Mouse (Mus musculus): Measurements from ENCODE around the gene Smarcd1. TPM values are rescaled to one million over a fixed set of nuclear protein-coding genes. Genes with fewer than 3 reads are reported as not detected.

Gene Smarcd1
- polyA plus RNA-seq, 1 experiment from 2014 or later = 141 TPM

- H3K27ac ChIP-seq (replicated peaks) = peak within 1 kb of the TSS; percentile 96
- H3K36me3 ChIP-seq = peaks cover 60% of the 10 kb centered on the region
- peak within 1 kb of the TSS; percentile 97 for H3K9ac ChIP-seq (replicated peaks)
- H3K4me1 ChIP-seq = peaks cover 33% of the 10 kb centered on the region
- peak within 1 kb of the TSS; percentile 91 for H3K4me2 ChIP-seq (replicated peaks)
- no peaks in the 10 kb centered on the region for H3K27me3 ChIP-seq
- H3K9me3 ChIP-seq = no peaks in the 10 kb centered on the region
- 62% methylated on average over 11 of the region's 11 CpGs for WGBS
- ATAC-seq (ENCODE audit: low FRiP score, low read depth) = no peak
- H3K4me3 ChIP-seq = peak within 1 kb of the TSS; percentile 85
Observed at GRCm38 (mm10) chr15:99705440-99706048, 3.6 kb downstream of the Smarcd1 start, which contains the start of gene Gm17349. Gene Gm17349 (minus strand): TSS chr15:99705490.

- Histone ChIP-seq H3K27me3 (no peaks in the 10 kb centered on the region), H3K36me3 (peaks cover 86% of the 10 kb centered on the region), H3K9ac (replicated peaks) (no peak overlapping the region), H3K4me1 (peaks cover 19% of the 10 kb centered on the region), H3K4me2 (replicated peaks) (no peak overlapping the region), H3K9me3 (no peaks in the 10 kb centered on the region), H3K27ac (replicated peaks) (no peak overlapping the region), H3K4me3 (no peak overlapping the region)
- WGBS = 97% methylated on average over 13 of the region's 13 CpGs
- no peak for ATAC-seq (ENCODE audit: low FRiP score, low read depth)
Observed at GRCm38 (mm10) chr15:99708176-99708575, 6.2 kb downstream of the Smarcd1 start.

GRCm38 (mm10) chr15:99710221-99711190 lies 8.6 kb downstream of the Smarcd1 start:
- H3K9ac ChIP-seq (replicated peaks) = no peak overlapping the region
- H3K9me3 ChIP-seq = no peaks in the 10 kb centered on the region
- H3K4me3 ChIP-seq = no peak overlapping the region
- no peak overlapping the region for H3K27ac ChIP-seq (replicated peaks)
- H3K36me3 ChIP-seq = peaks cover 92% of the 10 kb centered on the region
- H3K4me1 ChIP-seq = peaks cover 3% of the 10 kb centered on the region
- WGBS = 90% methylated on average over 10 of the region's 10 CpGs
- ATAC-seq (ENCODE audit: low FRiP score, low read depth) = no peak
- H3K27me3 ChIP-seq = no peaks in the 10 kb centered on the region
- no peak overlapping the region for H3K4me2 ChIP-seq (replicated peaks)

- no peak overlapping the region for H3K9ac ChIP-seq (replicated peaks)
- H3K36me3 ChIP-seq = peaks cover 93% of the 10 kb centered on the region
- peaks cover 13% of the 10 kb centered on the region for H3K4me1 ChIP-seq
- no peak overlapping the region for H3K4me3 ChIP-seq
- H3K9me3 ChIP-seq = no peaks in the 10 kb centered on the region
- no peak overlapping the region for H3K27ac ChIP-seq (replicated peaks)
- 86% methylated on average over 3 of the region's 3 CpGs for WGBS
- no peak for ATAC-seq (ENCODE audit: low FRiP score, low read depth)
- no peaks in the 10 kb centered on the region for H3K27me3 ChIP-seq
- H3K4me2 ChIP-seq (replicated peaks) = no peak overlapping the region
Observed at GRCm38 (mm10) chr15:99711491-99711890, 9.6 kb downstream of the Smarcd1 start.

- H3K27ac ChIP-seq (replicated peaks) = peak overlapping the region; percentile 50
- WGBS = 69% methylated on average over 13 of the region's 13 CpGs
- no peak; the same call in 1 of the 2 replicates for ATAC-seq (ENCODE audit: low FRiP score, low read depth)
Observed at GRCm38 (mm10) chr15:99712666-99713559, 11.0 kb downstream of the Smarcd1 start.

GRCm38 (mm10) chr15:99713569-99713968 lies 11.6 kb downstream of the Smarcd1 start:
- 71% methylated on average over 3 of the region's 3 CpGs for WGBS
- no peaks in the 10 kb centered on the region for H3K27me3 ChIP-seq
- peak overlapping the region; percentile 50 for H3K27ac ChIP-seq (replicated peaks)
- H3K4me1 ChIP-seq = peaks cover 17% of the 10 kb centered on the region
- H3K9me3 ChIP-seq = no peaks in the 10 kb centered on the region
- H3K36me3 ChIP-seq = peaks cover 88% of the 10 kb centered on the region
- no peak for ATAC-seq (ENCODE audit: low FRiP score, low read depth)
- no peak overlapping the region for H3K4me2 ChIP-seq (replicated peaks)
- no peak overlapping the region for H3K4me3 ChIP-seq
- no peak overlapping the region for H3K9ac ChIP-seq (replicated peaks)

More at GRCm38 (mm10) chr15:99712666-99713559, 11.0 kb downstream of the Smarcd1 start:
- Histone ChIP-seq H3K4me3 (no peak overlapping the region), H3K27me3 (no peaks in the 10 kb centered on the region), H3K36me3 (peaks cover 88% of the 10 kb centered on the region), H3K4me1 (peaks cover 17% of the 10 kb centered on the region), H3K9me3 (no peaks in the 10 kb centered on the region), H3K9ac (replicated peaks) (no peak overlapping the region), H3K4me2 (replicated peaks) (no peak overlapping the region)

GRCm38 (mm10) chr15:99714206-99714605 lies 12.3 kb downstream of the Smarcd1 start:
- H3K27ac ChIP-seq (replicated peaks) = peak overlapping the region; percentile 50; the same call in 1 of the 2 replicates
- no peak overlapping the region for H3K9ac ChIP-seq (replicated peaks)
- H3K4me3 ChIP-seq = no peak overlapping the region
- H3K36me3 ChIP-seq = peaks cover 87% of the 10 kb centered on the region
- no peak overlapping the region for H3K4me2 ChIP-seq (replicated peaks)
- no peak for ATAC-seq (ENCODE audit: low FRiP score, low read depth)
- WGBS = 73% methylated on average over 4 of the region's 4 CpGs
- H3K9me3 ChIP-seq = no peaks in the 10 kb centered on the region
- H3K4me1 ChIP-seq = peaks cover 17% of the 10 kb centered on the region
- no peaks in the 10 kb centered on the region for H3K27me3 ChIP-seq

- 42% methylated on average over 7 of the region's 7 CpGs for WGBS
- Histone ChIP-seq H3K36me3 (peaks cover 82% of the 10 kb centered on the region), H3K27ac (replicated peaks) (peak overlapping the region; percentile 50; the same call in 1 of the 2 replicates)
Observed at GRCm38 (mm10) chr15:99714858-99715257, 12.9 kb downstream of the Smarcd1 start.

GRCm38 (mm10) chr15:99715361-99715865 lies 13.5 kb downstream of the Smarcd1 start:
- no peak for ATAC-seq (ENCODE audit: low FRiP score, low read depth)
- no peak overlapping the region for H3K9ac ChIP-seq (replicated peaks)

More at GRCm38 (mm10) chr15:99714858-99715257, 12.9 kb downstream of the Smarcd1 start:
- peaks cover 17% of the 10 kb centered on the region for H3K4me1 ChIP-seq
- no peak overlapping the region for H3K4me3 ChIP-seq
- H3K27me3 ChIP-seq = no peaks in the 10 kb centered on the region
- H3K9me3 ChIP-seq = no peaks in the 10 kb centered on the region
- H3K9ac ChIP-seq (replicated peaks) = no peak overlapping the region
- ATAC-seq (ENCODE audit: low FRiP score, low read depth) = peak; percentile 45; the same call in 1 of the 2 replicates
- H3K4me2 ChIP-seq (replicated peaks) = no peak overlapping the region

GRCm38 (mm10) chr15:99715982-99716746 lies 14.2 kb downstream of the Smarcd1 start:
- peaks cover 17% of the 10 kb centered on the region for H3K4me1 ChIP-seq
- no peak overlapping the region for H3K4me3 ChIP-seq
- no peak overlapping the region for H3K9ac ChIP-seq (replicated peaks)
- no peak overlapping the region for H3K4me2 ChIP-seq (replicated peaks)
- H3K36me3 ChIP-seq = peaks cover 77% of the 10 kb centered on the region
- WGBS = 80% methylated on average over 11 of the region's 11 CpGs
- ATAC-seq (ENCODE audit: low FRiP score, low read depth) = no peak
- H3K9me3 ChIP-seq = no peaks in the 10 kb centered on the region
- peak overlapping the region; percentile 40; the same call in 1 of the 2 replicates for H3K27ac ChIP-seq (replicated peaks)
- no peaks in the 10 kb centered on the region for H3K27me3 ChIP-seq

More at GRCm38 (mm10) chr15:99715361-99715865, 13.5 kb downstream of the Smarcd1 start:
- peak overlapping the region; percentile 40; the same call in 1 of the 2 replicates for H3K27ac ChIP-seq (replicated peaks)
- WGBS = 83% methylated on average over 13 of the region's 13 CpGs
- no peaks in the 10 kb centered on the region for H3K27me3 ChIP-seq
- no peaks in the 10 kb centered on the region for H3K9me3 ChIP-seq
- peaks cover 17% of the 10 kb centered on the region for H3K4me1 ChIP-seq
- H3K36me3 ChIP-seq = peaks cover 82% of the 10 kb centered on the region
- no peak overlapping the region for H3K4me3 ChIP-seq
- H3K4me2 ChIP-seq (replicated peaks) = no peak overlapping the region
